In the genomic region with DNA sequence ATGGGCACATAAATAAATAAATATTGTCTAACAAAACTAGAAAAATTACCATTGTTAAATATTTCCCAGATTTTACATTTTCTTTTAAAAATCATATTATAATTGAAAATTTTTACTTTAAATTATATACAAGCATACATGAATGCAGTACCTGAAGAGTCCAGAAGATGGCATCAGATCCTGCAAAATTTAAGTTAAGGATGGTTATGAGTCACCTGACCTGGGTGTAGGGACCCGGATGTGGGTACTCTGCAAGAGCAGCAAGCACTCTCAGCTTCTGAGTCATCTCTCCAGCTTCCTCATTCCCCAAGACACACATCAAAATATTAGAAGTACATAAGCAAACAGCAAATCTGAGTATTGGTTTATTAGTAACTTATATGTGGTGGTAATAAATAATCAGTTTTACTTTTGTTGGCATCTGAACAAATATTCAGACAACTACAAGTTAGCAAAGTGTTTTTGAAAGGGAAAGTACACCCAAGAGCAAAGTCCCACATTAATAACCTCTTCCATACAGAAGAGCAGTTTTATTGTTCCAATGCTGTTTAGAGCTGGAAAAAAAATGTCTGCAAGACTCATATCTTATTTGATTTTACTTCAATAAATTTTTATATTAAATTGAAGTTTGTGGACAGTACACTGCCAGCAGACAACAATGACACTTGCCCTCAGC, we compare ENCODE assay signal across 10 mouse cellular contexts. TPM values are rescaled to one million over a fixed set of nuclear protein-coding genes. Genes with fewer than 3 reads are reported as not detected.
DNase-seq lines count a peak whose midpoint lies in the region; ATAC-seq and TF ChIP-seq lines count a peak whose summit lies in the region.
"Had no signal": no experiment of that assay in that cellular context is flagged by ENCODE, and none has a peak within 500 bp of the region (broad histone marks: within the 10 kb centered on the region; RNA-seq: fewer than 3 reads in every experiment).

No protein-coding gene starts in this region.

- peak; percentile 80 for DNase-seq in ES-CJ7 (ENCODE audit: low read depth, low spot score)
- DNase-seq in c-Kit-positive CD71-positive TER-119-positive erythroid progenitor cells, embryonic 14.5 days (ENCODE audit: low spot score), result peak; percentile 28
- peak; percentile 37 for DNase-seq in naive thymus-derived CD4-positive, alpha-beta T cell, adult 2 months (ENCODE audit: low read depth)
- no peak for DNase-seq in embryo, embryonic 9.5 days (ENCODE audit: extremely low spot score)
- DNase-seq in frontal cortex, postnatal 10 days (ENCODE audit: low spot score in 2 of 2), result no peak
- DNase-seq in urinary bladder, postnatal 25 days (ENCODE audit: low spot score), result no peak
- DNase-seq: cerebellum, adult 2 months had no signal

- ATAC-seq in intestine, postnatal 0 days, result peak; percentile 76
- no peak for ATAC-seq in intestine, embryonic 15.5 days

- no peaks in the 10 kb centered on the region for H3K9me3 ChIP-seq in intestine, postnatal 0 days (ENCODE audit: control insufficient read depth)
- H3K9me3 ChIP-seq in intestine, embryonic 15.5 days, result no peaks in the 10 kb centered on the region
- H3K9me3 ChIP-seq: limb, embryonic 15.5 days had no signal

- 56% methylated on average over 1 of the region's 1 CpGs for WGBS in intestine, postnatal 0 days
- 59% methylated on average over 1 of the region's 1 CpGs for WGBS in intestine, embryonic 15.5 days

- no peaks in the 10 kb centered on the region for H3K36me3 ChIP-seq in intestine, postnatal 0 days (ENCODE audit: control insufficient read depth, insufficient read depth)
- no peaks in the 10 kb centered on the region for H3K36me3 ChIP-seq in intestine, embryonic 15.5 days
- H3K36me3 ChIP-seq: limb, embryonic 15.5 days had no signal

- TF ChIP-seq CTCF in intestine, postnatal 0 days (IDR thresholded peaks at IDR 0.05; ENCODE audit: low read depth), result peak; percentile 62

- H3K9ac ChIP-seq in intestine, postnatal 0 days (ENCODE audit: low read depth, low read length), result no peak overlapping the region
- no peak overlapping the region for H3K9ac ChIP-seq in intestine, embryonic 15.5 days
- H3K9ac ChIP-seq: limb, embryonic 15.5 days had no signal

- H3K4me3 ChIP-seq in intestine, postnatal 0 days (ENCODE audit: low read depth, low read length), result no peak overlapping the region
- no peak overlapping the region for H3K4me3 ChIP-seq in intestine, embryonic 15.5 days (replicated peaks)
- H3K4me3 ChIP-seq: limb, embryonic 15.5 days had no signal

- peaks cover 10% of the 10 kb centered on the region; the same call in 1 of the 2 replicates for H3K4me1 ChIP-seq in intestine, postnatal 0 days (replicated peaks; ENCODE audit: control insufficient read depth, insufficient read depth, low read length)
- peaks cover 3% of the 10 kb centered on the region; the same call in 1 of the 2 replicates for H3K4me1 ChIP-seq in intestine, embryonic 15.5 days (replicated peaks)
- H3K4me1 ChIP-seq: limb, embryonic 15.5 days had no signal

- H3K4me2 ChIP-seq in intestine, postnatal 0 days (replicated peaks; ENCODE audit: low read depth), result no peak overlapping the region
- no peak overlapping the region for H3K4me2 ChIP-seq in intestine, embryonic 15.5 days (replicated peaks)
- H3K4me2 ChIP-seq: limb, embryonic 15.5 days had no signal

- no peak overlapping the region for H3K27ac ChIP-seq in intestine, postnatal 0 days (ENCODE audit: low read depth, low read length)
- H3K27ac ChIP-seq in intestine, embryonic 15.5 days, result no peak overlapping the region
- H3K27ac ChIP-seq: limb, embryonic 15.5 days had no signal

- no peaks in the 10 kb centered on the region for H3K27me3 ChIP-seq in intestine, postnatal 0 days (replicated peaks; ENCODE audit: control insufficient read depth, insufficient read depth, low read length)
- no peaks in the 10 kb centered on the region for H3K27me3 ChIP-seq in intestine, embryonic 15.5 days (replicated peaks)
- H3K27me3 ChIP-seq: limb, embryonic 15.5 days had no signal

RNA-seq across cellular contexts. Expression of a gene that starts 51.6 kb away (rescaled TPM):
- polyA plus RNA-seq in intestine, postnatal 0 days (2015; fragmentation: Nextera tagmentation; extraction: Ambion mirVana), result 9.2 TPM in 2 replicates
- polyA plus RNA-seq in intestine, embryonic 15.5 days (2015; fragmentation: Nextera tagmentation; extraction: Ambion mirVana), result 10.2 and 10.5 TPM in 2 replicates

Comparison
In these comparisons a context has a peak if more than half of its experiments do, and no peak if none do; other contexts are left out.
1. DNase-seq: peak in ES-CJ7 (single experiment), c-Kit-positive CD71-positive TER-119-positive erythroid progenitor cells, embryonic 14.5 days (single experiment) and naive thymus-derived CD4-positive, alpha-beta T cell, adult 2 months (single experiment); none in embryo, embryonic 9.5 days (single experiment), frontal cortex, postnatal 10 days (0 of 2) and urinary bladder, postnatal 25 days (single experiment).